Mouse (Mus musculus) erythroblast, adult 5-6 weeks (primary cell): ENCODE measurements around the gene Ppp1r15a. TPM values are rescaled to one million over a fixed set of nuclear protein-coding genes. Genes with fewer than 3 reads are reported as not detected.
A peak's percentile ranks its signal among the peaks of the same experiment; 100 is the strongest.
"Not testable (repeated sequence)": the region's sequence is repeated elsewhere in the genome, so short reads cannot be mapped to it uniquely, and the experiment has no call there.

Experiments used
- ATAC-seq: replicated peaks from 2 replicates; pipeline ENCODE4 v1.8.0; 2016; ENCODE audit warnings: moderate number of reproducible peaks, mild to moderate bottlenecking, moderate TSS enrichment, inconsistent platforms; ENCODE audit not compliant: poor library complexity, low FRiP score, severe bottlenecking
- total RNA-seq, 2 experiments: library from RNA; stranded (forward) in 1 of 2; stranded (reverse) in 1 of 2; fragments of 150-400 nt in 1 of 2; fragments of 200-764, 138-1000 nt in 1 of 2; gene quantifications; 2 replicates each; pipeline versions ENCODE4 v1.2.3 to v1.2.4; 2015 to 2017; ENCODE audit warnings: low replicate concordance in 2 of 2

Gene Ppp1r15a
- total RNA-seq, 2 experiments from 2014 or later = 1,095 to 1,490 TPM

GRCm38 (mm10) chr7:45553990-45554389 is 27.9 kb upstream of the Ppp1r15a start:
- no peak for ATAC-seq

- ATAC-seq = no peak
Observed at GRCm38 (mm10) chr7:45553519-45553918, 27.5 kb upstream of the Ppp1r15a start.

GRCm38 (mm10) chr7:45551512-45551883 is 25.4 kb upstream of the Ppp1r15a start:
- ATAC-seq = no peak

GRCm38 (mm10) chr7:45550821-45551511 is 24.9 kb upstream of the Ppp1r15a start:
- no peak for ATAC-seq

GRCm38 (mm10) chr7:45549641-45550436 is 23.8 kb upstream of the Ppp1r15a start:
- no peak for ATAC-seq

- no peak for ATAC-seq
Observed at GRCm38 (mm10) chr7:45544525-45544924, 18.5 kb upstream of the Ppp1r15a start.

GRCm38 (mm10) chr7:45540213-45540612 is 14.1 kb upstream of the Ppp1r15a start:
- ATAC-seq = no peak

GRCm38 (mm10) chr7:45539095-45539494 is 13.0 kb upstream of the Ppp1r15a start:
- no peak for ATAC-seq

- ATAC-seq = no peak
Observed at GRCm38 (mm10) chr7:45538163-45539041, 12.3 kb upstream of the Ppp1r15a start.

- ATAC-seq = no peak
Observed at GRCm38 (mm10) chr7:45537602-45538001, 11.5 kb upstream of the Ppp1r15a start.

GRCm38 (mm10) chr7:45535676-45536075 is 9.6 kb upstream of the Ppp1r15a start:
- ATAC-seq = no peak

- no peak for ATAC-seq
Observed at GRCm38 (mm10) chr7:45530643-45531042, 4.6 kb upstream of the Ppp1r15a start.

GRCm38 (mm10) chr7:45529461-45529860 is 3.4 kb upstream of the Ppp1r15a start:
- ATAC-seq = no peak

GRCm38 (mm10) chr7:45527169-45527568 is 1.1 kb upstream of the Ppp1r15a start:
- ATAC-seq = not testable (repeated sequence)

- ATAC-seq = no peak; the same call in 1 of the 2 replicates
Observed at GRCm38 (mm10) chr7:45526474-45527120, 529 bp upstream of the Ppp1r15a start.

- ATAC-seq = peak; percentile 66
Observed at GRCm38 (mm10) chr7:45524841-45525621, 1.0 kb downstream of the Ppp1r15a start.

- no peak for ATAC-seq
Observed at GRCm38 (mm10) chr7:45523678-45524170, 2.3 kb downstream of the Ppp1r15a start.

GRCm38 (mm10) chr7:45522957-45523676 is 3.0 kb downstream of the Ppp1r15a start:
- peak; percentile 28 for ATAC-seq
